Mouse (Mus musculus) lung, postnatal 14 days (tissue): ENCODE data around the gene Pbx4.
A peak's percentile ranks its signal among the peaks of the same experiment; 100 is the strongest.

Source experiments
- DNase-seq: peaks from one replicate; pipeline ENCODE4 v3.0.0; 2021

Gene Pbx4

DNA sequence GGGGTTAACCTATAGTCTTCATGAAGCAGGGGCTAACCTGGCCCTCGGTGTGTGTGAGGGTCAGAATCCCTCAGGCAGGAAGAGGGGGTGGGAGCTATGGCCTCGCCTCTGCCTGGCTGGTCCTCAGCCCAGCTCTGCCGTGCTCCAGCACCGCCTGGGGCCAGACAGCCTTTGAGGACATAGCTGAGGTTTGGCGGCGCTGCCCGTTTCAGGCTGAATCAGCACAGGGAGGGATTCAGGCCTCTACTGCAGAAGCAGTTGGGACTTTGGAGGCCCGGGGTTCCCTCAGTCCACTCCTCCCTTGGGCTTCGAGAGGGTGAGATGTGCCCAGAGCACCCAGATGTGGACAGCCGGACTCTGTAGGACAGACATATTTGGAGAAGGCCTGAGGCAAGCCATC is 43.8 kb downstream of the Pbx4 start:
- no peak for DNase-seq

- no peak for DNase-seq
Observed at GRCm38 (mm10) chr8:69876967-69877366, 44.7 kb downstream of the Pbx4 start.

DNA sequence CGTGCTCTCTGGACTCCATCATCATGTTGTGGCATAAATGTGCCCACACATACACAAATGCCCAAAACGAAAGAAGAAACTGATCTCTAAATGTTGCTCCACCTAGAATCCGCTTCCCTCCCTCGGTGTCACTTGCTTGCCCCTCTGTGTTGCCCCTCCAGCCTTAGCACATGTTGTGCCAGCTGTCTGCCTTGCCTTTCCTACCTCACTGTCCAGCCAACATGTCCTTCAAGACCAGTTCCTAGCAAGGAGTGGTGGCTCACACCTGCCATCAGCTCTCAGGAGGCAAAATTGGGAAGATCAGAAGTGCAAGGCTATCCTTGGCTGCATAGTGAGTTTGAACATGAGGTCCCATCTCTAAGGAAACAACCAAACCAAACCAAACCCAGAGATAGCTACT is 45.1 kb downstream of the Pbx4 start:
- DNase-seq: no peak

- no peak for DNase-seq
Observed at GRCm38 (mm10) chr8:69877992-69878391, 45.7 kb downstream of the Pbx4 start.

DNA sequence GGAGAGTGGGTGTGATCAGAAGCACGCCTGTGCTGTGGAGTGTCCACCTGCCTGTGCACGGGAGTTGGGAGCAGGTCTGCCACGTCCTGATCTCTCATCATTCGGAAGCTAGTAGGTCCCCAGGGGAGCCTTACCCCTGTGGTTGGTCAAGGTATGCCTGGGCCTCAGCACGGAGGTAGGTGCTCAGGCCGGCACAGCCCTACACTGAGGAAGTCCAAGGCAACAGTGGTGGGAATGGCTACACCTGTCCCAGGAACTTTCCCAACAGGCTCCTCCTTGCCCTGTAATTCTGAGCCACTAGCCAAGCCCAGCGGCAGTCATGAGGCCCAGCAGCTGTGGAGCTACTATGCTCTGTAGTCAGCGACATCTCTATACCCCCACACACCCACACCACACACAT is 47.4 kb downstream of the Pbx4 start:
- DNase-seq: no peak

- DNase-seq: no peak
Observed at GRCm38 (mm10) chr8:69880841-69881240, 48.5 kb downstream of the Pbx4 start.

DNA sequence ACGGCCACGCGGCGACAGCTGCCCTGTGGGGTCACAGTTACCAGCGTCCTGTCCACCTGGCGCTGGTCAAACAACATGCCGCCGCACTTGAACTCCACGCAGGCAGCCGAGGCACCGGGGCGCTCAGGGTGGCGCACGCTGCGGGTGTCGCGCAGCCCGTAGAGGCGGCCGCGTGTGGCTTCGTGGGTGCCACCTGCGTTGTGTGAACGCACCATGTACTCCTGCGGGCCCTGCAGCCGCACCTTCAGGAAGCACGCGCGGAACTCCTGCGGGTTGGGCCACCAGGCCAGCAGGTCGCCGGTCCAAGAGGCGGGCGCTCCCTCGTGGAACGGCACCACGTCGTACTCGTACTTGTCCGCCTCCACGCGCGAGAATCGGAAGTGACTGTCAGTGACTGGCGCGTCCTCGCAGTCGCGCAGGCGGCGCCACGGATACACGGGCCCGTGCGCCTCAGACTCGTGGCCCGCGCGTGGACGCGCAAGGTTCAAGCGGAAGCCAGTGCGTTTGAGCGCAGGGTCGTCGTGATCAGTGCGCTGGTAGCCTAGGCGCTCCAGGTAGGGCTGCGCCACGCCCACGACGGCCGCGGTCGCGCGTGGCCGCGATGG is 49.1 kb downstream of the Pbx4 start:
- no peak for DNase-seq

- DNase-seq: peak; percentile 61
Observed at GRCm38 (mm10) chr8:69882021-69882756, 49.9 kb downstream of the Pbx4 start.

DNA sequence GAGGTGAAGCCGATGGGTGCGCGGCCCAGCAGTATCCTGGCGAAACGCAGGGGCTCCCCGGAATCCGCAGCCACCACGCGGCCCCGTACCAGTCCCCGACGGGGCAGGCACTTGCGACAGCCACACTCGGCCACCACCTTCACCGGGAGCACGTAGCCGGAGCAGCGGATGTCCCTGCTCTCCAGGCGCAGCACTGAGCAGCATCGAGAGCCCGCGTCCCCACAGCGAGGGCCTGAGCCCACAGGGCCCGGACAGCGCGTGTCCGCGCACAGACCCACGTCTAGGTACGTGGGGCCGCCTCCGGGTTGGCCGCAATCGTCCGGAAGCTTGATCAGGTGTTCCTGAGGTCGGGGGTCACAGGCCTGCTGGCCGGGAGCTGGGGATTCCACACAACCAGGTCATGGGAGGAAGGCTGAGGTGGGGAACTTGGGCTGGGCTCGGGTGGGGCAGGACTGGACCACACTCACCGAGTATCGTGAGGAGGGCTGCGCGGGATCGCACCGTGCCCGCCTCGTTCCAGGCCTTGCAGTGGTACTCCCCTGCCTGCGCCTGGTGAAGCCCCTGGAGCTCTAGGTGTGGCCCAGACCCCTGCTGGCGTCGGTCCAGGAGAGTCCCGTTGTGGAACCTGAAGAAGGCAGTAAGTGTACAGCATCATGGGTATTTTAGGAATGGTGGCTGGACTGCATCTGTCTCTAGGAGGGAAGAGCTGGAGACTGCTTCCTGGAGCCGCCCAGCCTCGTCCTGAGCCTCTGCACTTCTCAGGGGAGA is 50.7 kb downstream of the Pbx4 start:
- no peak for DNase-seq

GRCm38 (mm10) chr8:69884141-69884540 is 51.9 kb downstream of the Pbx4 start:
- no peak for DNase-seq

GRCm38 (mm10) chr8:69887289-69888243 is 55.3 kb downstream of the Pbx4 start, which contains the start of gene Cilp2:
Gene Cilp2 (minus strand): TSS chr8:69887687.
- peak; percentile 29 for DNase-seq

DNA sequence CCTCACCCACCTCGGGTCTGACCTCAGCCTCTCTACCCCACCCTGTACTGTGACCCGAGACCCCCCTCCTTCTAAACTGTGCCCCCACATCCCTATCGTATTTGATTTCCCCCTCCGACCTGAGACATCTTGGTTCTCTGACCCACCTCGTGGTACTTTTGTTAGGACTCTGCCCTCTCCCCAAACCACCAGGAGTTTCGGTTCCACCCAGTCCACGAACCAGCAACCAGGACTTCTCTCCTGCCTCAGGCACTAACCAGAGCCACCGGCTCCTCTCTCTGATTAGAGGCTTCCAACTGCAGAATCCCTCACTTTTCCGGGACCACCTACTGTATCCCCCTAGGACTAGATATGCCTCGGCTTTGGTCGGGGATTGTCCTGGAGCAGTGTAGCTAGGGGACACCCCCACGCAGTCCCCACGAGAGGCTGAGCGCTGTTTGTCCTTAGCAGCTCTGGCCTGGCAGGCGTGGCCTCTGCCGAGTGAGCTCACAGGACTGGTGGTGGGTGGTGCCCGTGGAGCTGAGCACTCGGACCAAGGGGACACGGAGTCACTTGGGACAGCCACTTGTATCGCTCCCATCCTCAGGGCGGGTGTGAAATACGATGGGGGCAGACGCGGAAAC is 56.1 kb downstream of the Pbx4 start:
- DNase-seq: peak; percentile 30

- no peak for DNase-seq
Observed at GRCm38 (mm10) chr8:69888902-69889301, 56.6 kb downstream of the Pbx4 start.

DNA sequence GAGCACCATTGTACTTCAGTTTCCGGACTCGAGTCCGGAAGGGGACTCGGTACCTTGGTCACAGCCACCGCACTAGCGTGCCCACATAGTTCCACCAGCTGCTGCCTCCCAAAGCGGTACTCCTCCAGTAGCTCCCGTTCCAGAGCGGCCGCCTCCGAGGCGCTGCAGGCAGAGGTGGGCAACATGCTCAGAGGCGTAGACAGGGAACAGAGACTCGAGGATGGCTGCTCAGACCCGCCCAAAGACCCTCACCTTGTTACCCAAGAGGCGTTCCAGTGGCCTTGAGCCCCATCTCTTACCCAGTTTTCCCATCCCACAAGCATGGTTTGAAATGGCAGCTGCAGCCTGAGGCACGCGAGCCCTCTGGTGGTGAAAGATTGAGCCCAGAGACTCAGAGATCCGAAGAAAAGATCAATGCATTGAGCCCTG is 58.5 kb downstream of the Pbx4 start:
- peak; percentile 63 for DNase-seq

DNA sequence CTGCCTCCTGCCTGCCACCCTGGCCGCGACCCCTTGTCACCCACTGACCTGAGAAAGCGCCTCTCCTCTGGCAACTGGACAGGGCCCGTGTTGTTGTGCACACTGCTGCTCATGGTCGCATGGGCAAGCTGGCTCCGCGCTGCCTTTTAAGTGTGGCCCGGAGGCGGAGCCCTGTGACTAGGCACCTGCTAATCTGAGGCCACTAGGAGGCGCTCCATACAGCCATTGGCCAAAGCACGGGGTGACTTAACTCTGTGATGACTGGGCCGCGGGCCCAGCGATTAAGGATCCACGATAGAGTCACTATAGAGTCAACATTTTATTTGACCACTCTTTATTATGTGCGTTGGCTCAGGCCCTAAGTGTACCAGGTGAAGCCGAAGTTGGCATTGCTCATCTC is 61.6 kb downstream of the Pbx4 start:
- DNase-seq: peak; percentile 60

DNA sequence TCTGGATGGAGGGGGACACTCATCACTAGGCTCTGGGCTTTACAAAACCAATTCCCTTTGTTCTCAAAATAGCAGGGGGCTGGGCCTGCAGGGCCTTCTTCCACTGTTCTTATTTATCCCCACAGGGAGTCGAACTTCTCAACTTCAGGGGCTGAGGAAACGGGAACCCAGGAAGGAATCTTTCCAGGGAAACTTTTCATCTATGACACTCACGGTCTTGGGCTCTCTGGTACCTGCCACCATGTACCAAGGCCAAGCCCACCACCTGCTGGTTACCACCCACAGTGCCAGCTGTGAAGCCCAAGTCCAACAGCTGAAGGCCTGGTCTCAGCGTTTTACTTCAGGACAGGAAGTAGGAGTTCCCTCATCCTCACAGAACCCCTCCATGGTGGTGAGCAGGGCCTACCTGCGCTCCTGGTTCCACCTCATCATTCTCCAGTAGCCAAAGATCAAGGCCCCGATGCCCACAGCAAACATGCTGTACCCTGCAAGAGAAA is 62.6 kb downstream of the Pbx4 start:
- DNase-seq: no peak

- no peak for DNase-seq
Observed at GRCm38 (mm10) chr8:69895772-69896451, 63.6 kb downstream of the Pbx4 start.

DNA sequence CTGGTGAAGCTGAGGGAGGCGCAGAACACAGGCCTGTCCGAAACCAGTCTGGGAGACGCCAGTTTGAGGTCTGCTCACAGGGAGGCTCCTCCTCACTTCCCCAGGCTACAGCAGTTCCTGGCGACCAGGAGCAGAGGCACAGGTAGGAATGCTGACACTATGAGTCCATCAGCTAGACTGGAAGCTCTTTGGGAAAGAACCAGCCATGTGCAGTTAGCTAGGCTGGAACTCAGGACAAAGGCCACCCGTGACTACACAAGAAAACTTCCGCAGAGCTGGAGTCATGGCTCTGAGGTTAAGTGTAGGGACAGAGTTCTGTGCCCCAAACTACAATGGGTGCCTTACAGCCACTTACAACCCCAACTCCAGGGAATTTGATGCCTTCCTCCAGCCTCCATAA is 65.6 kb downstream of the Pbx4 start:
- DNase-seq: no peak

DNA sequence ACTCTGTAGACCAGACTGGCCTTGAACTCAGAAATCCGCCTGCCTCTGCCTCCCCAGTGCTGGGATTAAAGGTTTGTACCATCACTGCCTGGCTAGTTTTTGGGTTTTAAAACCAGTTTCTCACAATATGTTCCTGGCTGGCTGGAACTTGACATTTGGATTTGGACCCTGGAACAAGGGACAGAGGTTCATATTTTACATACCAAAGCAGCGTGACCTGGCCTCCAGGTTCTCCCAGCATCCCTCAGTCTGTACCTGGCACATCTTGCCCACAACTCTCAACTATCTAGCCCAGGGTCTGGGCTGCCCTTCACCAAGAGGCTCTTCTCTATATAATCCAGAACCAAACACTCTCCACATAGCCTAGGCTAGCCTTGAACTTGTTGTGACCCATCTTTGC is 67.6 kb downstream of the Pbx4 start:
- no peak for DNase-seq

- DNase-seq: no peak
Observed at GRCm38 (mm10) chr8:69900895-69901451, 68.7 kb downstream of the Pbx4 start.
